Mouse (Mus musculus) lung, postnatal 0 days (tissue): ENCODE data around the gene Catspere2. TPM values are rescaled to one million over a fixed set of nuclear protein-coding genes. Genes with fewer than 3 reads are reported as not detected.
A peak's percentile ranks its signal among the peaks of the same experiment; 100 is the strongest.

Experiments
- ATAC-seq: fragments of 200-750 bp; cut with Nextera tagmentation; 2 replicates; pipeline ENCODE4 v1.8.0; 2017; ENCODE audit warnings: moderate library complexity
- DNase-seq: peaks from one replicate; pipeline ENCODE4 v3.0.0-alpha.2; 2016; ENCODE audit warnings: low spot score
- H3K27ac ChIP-seq: fragments of 300-500 bp; sonication (generic); 2 replicates; pipeline ENCODE4 v1.5.1; 2014; ENCODE audit warnings: antibody characterized with exemption, mild to moderate bottlenecking, low read length, mixed read lengths
- H3K27me3 ChIP-seq: fragments of 300-500 bp; sonication (generic); replicated peaks from 2 replicates; pipeline ENCODE4 v1.6.1; 2014; ENCODE audit warnings: low read length, mixed read lengths; ENCODE audit not compliant: insufficient read depth
- H3K36me3 ChIP-seq: fragments of 300-500 bp; sonication (generic); 2 replicates; pipeline ENCODE4 v1.6.1; 2014; ENCODE audit warnings: low read length, mixed read lengths; ENCODE audit not compliant: insufficient read depth
- H3K4me1 ChIP-seq: fragments of 300-500 bp; sonication (generic); 2 replicates; pipeline ENCODE4 v1.6.1; 2014; ENCODE audit warnings: antibody characterized with exemption, low read depth, low read length, mixed read lengths; ENCODE audit not compliant: insufficient read depth
- H3K4me2 ChIP-seq: fragments of 300-500 bp; sonication (generic); replicated peaks from 2 replicates; pipeline ENCODE4 v1.6.1; 2014; ENCODE audit warnings: low read depth, mild to moderate bottlenecking, low read length, moderate library complexity, mixed read lengths
- H3K4me3 ChIP-seq: fragments of 300-500 bp; sonication (generic); 2 replicates; pipeline ENCODE4 v1.5.1; 2014; ENCODE audit warnings: low read depth, low read length
- H3K9ac ChIP-seq: fragments of 300-500 bp; sonication (generic); replicated peaks from 2 replicates; pipeline ENCODE4 v1.6.1; 2014; ENCODE audit warnings: low read depth, mild to moderate bottlenecking
- H3K9me3 ChIP-seq: fragments of 300-500 bp; sonication (generic); 2 replicates; pipeline ENCODE4 v1.6.1; 2016; ENCODE audit warnings: low read length, mixed read lengths
- CTCF ChIP-seq: IDR thresholded peaks from 2 replicates; pipeline ENCODE4 v1.5.1; 2016; ENCODE audit warnings: antibody characterized with exemption, mild to moderate bottlenecking
- EP300 ChIP-seq: IDR thresholded peaks from 2 replicates; pipeline ENCODE4 v1.6.1; 2016; ENCODE audit warnings: antibody characterized with exemption, mild to moderate bottlenecking, control low read depth
- WGBS: fragments of 180-500 bp; shearing (Covaris S2); extraction: QIAGEN DNeasy Blood & Tissue Kit; methylation state at CpG from one replicate; pipeline ENCODE4 v1.1.7; 2014; 5-methylcytosine and 5-hydroxymethylcytosine counted together
- polyA plus RNA-seq: library from polyadenylated mRNA; unstranded; fragments of >200 nt; fragmentation: Nextera tagmentation; extraction: Ambion mirVana; gene quantifications from 2 replicates; pipeline ENCODE4 v1.2.1, GENCODE M21; 2015

Catspere2 gene
- polyA plus RNA-seq, 1 experiment from 2014 or later = 1.9 TPM

DNA sequence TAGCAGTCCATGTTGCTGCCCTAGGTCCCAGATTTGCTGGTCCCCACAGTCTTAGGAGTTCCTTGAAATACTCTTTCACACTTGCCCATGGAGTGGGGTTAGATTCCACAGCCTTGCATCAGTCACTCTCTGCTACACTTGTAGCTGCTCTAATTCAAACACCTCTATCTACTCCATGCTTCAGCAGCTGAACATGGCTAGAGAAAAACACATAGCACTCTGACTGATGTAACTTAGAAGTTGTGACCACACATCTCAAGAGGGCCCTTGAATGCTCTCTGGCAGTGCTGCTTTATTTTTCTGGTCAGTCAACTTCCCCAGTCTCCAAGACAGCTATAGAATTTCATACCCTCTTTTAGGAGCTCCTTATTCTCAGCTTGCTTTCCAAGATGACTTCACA lies 226.7 kb downstream of the Catspere2 start:
- DNase-seq = peak; percentile 92
- H3K27ac ChIP-seq = no peak overlapping the region
- peak; percentile 100 for ATAC-seq

DNA sequence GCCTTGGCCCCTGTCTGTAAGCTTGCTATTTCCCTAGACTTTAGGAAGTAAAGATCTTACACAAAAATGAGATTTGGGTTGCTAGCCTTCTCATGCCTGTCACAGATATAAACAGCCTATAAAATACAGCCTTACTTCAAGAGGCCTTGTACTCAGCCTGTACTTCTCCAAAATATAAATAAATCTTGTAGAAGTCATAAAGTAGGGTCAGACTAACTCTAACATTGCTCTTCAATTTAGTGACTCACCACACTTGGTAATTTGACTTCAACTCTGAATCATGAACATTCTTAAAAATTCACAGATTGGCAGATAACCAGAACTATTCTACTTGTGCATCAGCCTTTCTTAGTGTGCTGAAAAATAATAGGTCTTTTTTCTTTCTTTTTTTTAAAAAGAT lies 233.9 kb downstream of the Catspere2 start:
- H3K4me3 ChIP-seq = no peak overlapping the region
- no peaks in the 10 kb centered on the region for H3K36me3 ChIP-seq
- no peaks in the 10 kb centered on the region for H3K9me3 ChIP-seq
- DNase-seq (peak; percentile 53), ATAC-seq (peak; percentile 55; the same call in 1 of the 2 replicates)
- no peaks in the 10 kb centered on the region for H3K27me3 ChIP-seq
- no peak overlapping the region for H3K4me2 ChIP-seq
- no peak overlapping the region for H3K9ac ChIP-seq
- no peak for TF ChIP-seq EP300
- TF ChIP-seq CTCF = no peak
- no peak overlapping the region for H3K27ac ChIP-seq
- H3K4me1 ChIP-seq = peaks cover 9% of the 10 kb centered on the region; the same call in 1 of the 2 replicates

More for the DNA sequence above, 226.7 kb downstream of the Catspere2 start:
- Histone ChIP-seq H3K27me3 (no peaks in the 10 kb centered on the region), H3K36me3 (no peaks in the 10 kb centered on the region), H3K4me2 (no peak overlapping the region), H3K9me3 (no peaks in the 10 kb centered on the region), H3K9ac (no peak overlapping the region), H3K4me3 (no peak overlapping the region), H3K4me1 (no peaks in the 10 kb centered on the region)
- TF ChIP-seq CTCF (no peak), EP300 (peak; percentile 76)

DNA sequence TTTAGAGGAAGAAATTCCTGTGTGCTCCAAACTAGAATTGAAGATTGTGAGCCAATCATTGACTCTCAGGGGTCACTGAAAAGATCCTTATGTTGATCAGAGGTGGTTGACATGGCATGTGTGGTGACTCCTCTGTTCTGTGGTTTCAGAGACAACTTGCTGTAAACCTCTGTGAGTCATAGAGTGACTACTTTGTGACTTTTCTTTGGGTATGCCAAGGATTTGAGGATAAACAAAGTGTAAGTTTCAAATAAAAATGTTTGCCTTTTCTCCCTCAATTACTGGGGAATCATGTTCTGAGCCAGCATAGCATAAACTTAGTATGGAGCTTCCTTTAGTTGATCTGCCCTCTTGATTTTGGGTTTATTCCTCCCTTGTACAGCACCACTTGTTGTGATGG lies 235.1 kb downstream of the Catspere2 start:
- H3K36me3 ChIP-seq = no peaks in the 10 kb centered on the region
- H3K27me3 ChIP-seq = no peaks in the 10 kb centered on the region
- no peak overlapping the region for H3K4me2 ChIP-seq
- DNase-seq (no peak), ATAC-seq (no peak)
- no peak overlapping the region for H3K9ac ChIP-seq
- no peak overlapping the region; the same call in 1 of the 2 replicates for H3K27ac ChIP-seq
- H3K4me3 ChIP-seq = no peak overlapping the region
- H3K4me1 ChIP-seq = peaks cover 9% of the 10 kb centered on the region; the same call in 1 of the 2 replicates
- no peak for TF ChIP-seq EP300
- TF ChIP-seq CTCF = no peak
- H3K9me3 ChIP-seq = no peaks in the 10 kb centered on the region

DNA sequence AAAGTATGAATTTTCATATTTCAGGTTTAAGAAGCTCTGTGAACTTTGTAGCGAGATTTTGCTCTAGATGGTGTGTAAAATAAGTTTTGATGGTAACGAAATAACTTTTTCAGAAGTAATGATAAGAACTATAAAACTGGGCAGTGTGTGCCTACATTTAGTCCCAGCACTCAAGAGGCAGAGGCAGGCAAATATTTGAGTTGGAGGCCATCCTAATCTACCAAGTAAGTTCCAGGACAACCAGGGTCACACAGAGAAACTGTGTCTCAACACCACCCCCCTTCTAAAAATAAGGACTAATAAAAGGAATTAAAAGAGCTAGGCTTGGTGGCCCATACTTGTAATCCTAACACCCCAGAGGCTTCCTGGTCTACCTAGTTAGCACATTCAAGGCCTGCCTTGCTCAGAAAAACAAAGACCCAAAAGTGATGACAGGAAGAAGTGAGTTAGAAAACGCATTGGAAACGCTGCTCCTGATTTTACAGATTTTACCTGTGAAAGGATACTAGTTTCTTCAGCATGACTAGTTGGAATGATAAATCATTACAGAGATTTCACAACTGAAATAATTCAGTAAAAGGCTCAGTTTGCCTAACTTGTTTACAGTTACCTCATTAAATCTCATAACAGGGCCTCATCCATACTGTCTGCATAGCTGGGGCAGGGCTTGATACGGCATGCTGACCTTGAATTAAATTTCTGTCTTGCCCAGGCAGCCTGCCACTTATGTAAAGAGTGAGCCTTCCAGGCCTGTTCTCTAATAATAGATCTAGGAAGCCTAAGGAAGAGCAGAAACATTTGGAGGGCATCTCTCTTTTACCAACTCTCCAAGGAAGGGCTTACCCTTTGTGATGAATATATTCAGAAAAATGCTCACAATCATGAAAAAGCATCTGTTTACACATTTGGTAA lies 236.2 kb downstream of the Catspere2 start:
- H3K4me3 ChIP-seq = no peak overlapping the region
- no peak overlapping the region for H3K4me2 ChIP-seq
- TF ChIP-seq CTCF (no peak), EP300 (no peak; the same call in 1 of the 2 replicates)
- H3K27me3 ChIP-seq = no peaks in the 10 kb centered on the region
- no peaks in the 10 kb centered on the region for H3K36me3 ChIP-seq
- no peak overlapping the region for H3K9ac ChIP-seq
- 0 out of 2 replicates have a peak overlapping the region, but pooled peaks have one; percentile 32 for H3K27ac ChIP-seq
- ATAC-seq (peak; percentile 28; the same call in 1 of the 2 replicates), DNase-seq (peak; percentile 25)
- WGBS = 54% methylated on average over 5 of the region's 5 CpGs
- H3K9me3 ChIP-seq = no peaks in the 10 kb centered on the region
- H3K4me1 ChIP-seq = peaks cover 9% of the 10 kb centered on the region; the same call in 1 of the 2 replicates

Other genes starting within 250 kb of the Catspere2 start
- gene Adss, start 186.9 kb upstream of the Catspere2 start, polyA plus RNA-seq = 28.4 and 31.4 TPM in 2 replicates
- gene Desi2, start 204.0 kb downstream of the Catspere2 start, polyA plus RNA-seq = 20.0 and 26.2 TPM in 2 replicates